Mouse (Mus musculus) midbrain, embryonic 14.5 days (tissue): ENCODE data around the gene Ky. TPM values are rescaled to one million over a fixed set of nuclear protein-coding genes. Genes with fewer than 3 reads are reported as not detected.

Experiments
- polyA plus RNA-seq: library from polyadenylated mRNA; unstranded; fragments of >200 nt; fragmentation: Nextera tagmentation; extraction: Ambion mirVana; gene quantifications from 2 replicates; pipeline ENCODE4 v1.2.1, GENCODE M21; 2014

The Ky gene
- polyA plus RNA-seq, 1 experiment from 2014 or later, result 0.54 TPM

Other genes starting within 250 kb of the Ky start
- 93.9 and 96.1 TPM in 2 replicates for gene Ephb1, start 151.1 kb upstream of the Ky start, polyA plus RNA-seq
- gene Anapc13, start 120.5 kb downstream of the Ky start, polyA plus RNA-seq, result 151 and 180 TPM in 2 replicates
- 32.7 and 44.4 TPM in 2 replicates for gene Cep63, start 120.8 kb downstream of the Ky start, polyA plus RNA-seq
- gene Amotl2, start 210.9 kb downstream of the Ky start, polyA plus RNA-seq, result 61.0 and 77.7 TPM in 2 replicates